Mouse (Mus musculus) MEL (cell line): ENCODE measurements around the gene Sv2c. TPM values are rescaled to one million over a fixed set of nuclear protein-coding genes. Genes with fewer than 3 reads are reported as not detected.

Experiments
- DNase-seq: peaks from one replicate; pipeline ENCODE4 v3.0.0; 2011; ENCODE audit warnings: low read depth, low spot score
- H3K27ac ChIP-seq: 2 replicates; pipeline ENCODE4 v1.5.1; 2012; ENCODE audit warnings: low read depth, mild to moderate bottlenecking, control low read depth, low read length, moderate library complexity; ENCODE audit not compliant: control insufficient read depth
- H3K27me3 ChIP-seq, 2 experiments: fragments of 150-350 bp in 1 of 2; sonication (generic) in 1 of 2; 2 replicates each; pipeline ENCODE4 v1.6.1; 2012; ENCODE audit warnings: low read length in 2 of 2, mild to moderate bottlenecking in 2 of 2, improper control_type of control experiment in 1 of 2, moderate library complexity in 1 of 2; ENCODE audit not compliant: insufficient read depth in 2 of 2, control insufficient read depth in 1 of 2
- H3K36me3 ChIP-seq, 2 experiments: 2 replicates each; pipeline ENCODE4 v1.6.1; 2012 to 2014; ENCODE audit warnings: low read length in 2 of 2, improper control_type of control experiment in 1 of 2, inconsistent platforms in 1 of 2, mild to moderate bottlenecking in 1 of 2; ENCODE audit not compliant: insufficient read depth in 2 of 2, control insufficient read depth in 1 of 2
- H3K4me1 ChIP-seq, 2 experiments: fragments of 150-350 bp in 1 of 2; sonication (generic) in 1 of 2; 2 replicates each; pipeline ENCODE4 v1.6.1; 2012; ENCODE audit warnings: low read length in 2 of 2, improper control_type of control experiment in 1 of 2, mild to moderate bottlenecking in 1 of 2; ENCODE audit not compliant: insufficient read depth in 2 of 2, control insufficient read depth in 1 of 2
- H3K4me3 ChIP-seq, 2 experiments: fragments of 150-350 bp in 1 of 2; sonication (generic) in 1 of 2; 2 replicates each; pipeline ENCODE4 v1.5.1; 2012; ENCODE audit warnings: low read depth in 2 of 2, low read length in 2 of 2, mild to moderate bottlenecking in 2 of 2, moderate library complexity in 2 of 2, control low read depth in 1 of 2, improper control_type of control experiment in 1 of 2; ENCODE audit not compliant: control insufficient read depth in 1 of 2, insufficient read depth in 1 of 2
- H3K79me2 ChIP-seq: 2 replicates; pipeline ENCODE4 v1.6.1; 2012; ENCODE audit warnings: mild to moderate bottlenecking, low read length, moderate library complexity; ENCODE audit not compliant: control insufficient read depth, poor library complexity, insufficient read depth
- H3K9ac ChIP-seq: 2 replicates; pipeline ENCODE4 v1.6.1; 2012; ENCODE audit warnings: low read depth, mild to moderate bottlenecking, control low read depth, low read length, moderate library complexity; ENCODE audit not compliant: control insufficient read depth, poor library complexity, severe bottlenecking
- H3K9me3 ChIP-seq: fragments of 150-350 bp; sonication (generic); replicated peaks from 2 replicates; pipeline ENCODE4 v1.6.1; 2012; ENCODE audit warnings: mild to moderate bottlenecking, low read length, improper control_type of control experiment, moderate library complexity; ENCODE audit not compliant: insufficient read depth
- BHLHE40 ChIP-seq: IDR thresholded peaks from 2 replicates; pipeline ENCODE4 v1.6.1; 2012; ENCODE audit warnings: low read depth, mild to moderate bottlenecking, inconsistent platforms, low read length, improper control_type of control experiment, borderline replicate concordance
- CTCF ChIP-seq, 3 experiments: IDR thresholded peaks in 2 of 3; conservative IDR thresholded peaks in 1 of 3; 2 replicates each; pipeline ENCODE4 v1.5.1; 2011 to 2012; ENCODE audit warnings: low read length in 3 of 3, low read depth in 2 of 3, mild to moderate bottlenecking in 2 of 3, improper control_type of control experiment in 1 of 3, inconsistent platforms in 1 of 3, mixed read lengths in 1 of 3, moderate library complexity in 1 of 3; ENCODE audit not compliant: control insufficient read depth in 1 of 3, insufficient read depth in 1 of 3, poor library complexity in 1 of 3, severe bottlenecking in 1 of 3
- ELF1 ChIP-seq: IDR thresholded peaks from 2 replicates; pipeline ENCODE4 v1.6.1; 2014; ENCODE audit warnings: low read depth, mild to moderate bottlenecking, inconsistent platforms, low read length, improper control_type of control experiment, moderate library complexity
- ETS1 ChIP-seq: IDR thresholded peaks from 2 replicates; pipeline ENCODE4 v1.6.1; 2012; ENCODE audit warnings: low read depth, mild to moderate bottlenecking, inconsistent platforms, low read length, improper control_type of control experiment, moderate library complexity
- GATA1 ChIP-seq: IDR thresholded peaks from 2 replicates; pipeline ENCODE4 v1.6.1; 2011; ENCODE audit warnings: low read depth, low read length, improper control_type of control experiment
- HCFC1 ChIP-seq: IDR thresholded peaks from 2 replicates; pipeline ENCODE4 v1.6.1; 2012; ENCODE audit warnings: low read depth, mild to moderate bottlenecking, inconsistent platforms, low read length, improper control_type of control experiment, moderate library complexity
- JUND ChIP-seq: IDR thresholded peaks from 2 replicates; pipeline ENCODE4 v1.6.1; 2011; ENCODE audit warnings: low read depth, mild to moderate bottlenecking, improper control_type of control experiment, low read length
- KAT2A ChIP-seq: conservative IDR thresholded peaks from 2 replicates; pipeline ENCODE4 v1.6.1; 2012; ENCODE audit warnings: low read depth, low read length, improper control_type of control experiment, inconsistent platforms
- MAFK ChIP-seq: IDR thresholded peaks from 2 replicates; pipeline ENCODE4 v1.6.1; 2011; ENCODE audit warnings: low read depth, mild to moderate bottlenecking, low read length, improper control_type of control experiment, borderline replicate concordance
- MAX ChIP-seq: IDR thresholded peaks from 2 replicates; pipeline ENCODE4 v1.6.1; 2011; ENCODE audit warnings: low read length, improper control_type of control experiment
- MAZ ChIP-seq: IDR thresholded peaks from 2 replicates; pipeline ENCODE4 v1.6.1; 2012; ENCODE audit warnings: low read depth, mild to moderate bottlenecking, inconsistent platforms, low read length, improper control_type of control experiment
- MEF2A ChIP-seq: IDR thresholded peaks from 2 replicates; pipeline ENCODE4 v1.6.1; 2014; ENCODE audit warnings: low read depth, mild to moderate bottlenecking, inconsistent platforms, low read length, improper control_type of control experiment; ENCODE audit not compliant: poor library complexity, insufficient replicate concordance, severe bottlenecking; ENCODE audit errors: extremely low read depth
- MXI1 ChIP-seq: IDR thresholded peaks from 2 replicates; pipeline ENCODE4 v1.6.1; 2011; ENCODE audit warnings: mild to moderate bottlenecking, low read depth, low read length, improper control_type of control experiment
- MYB ChIP-seq: IDR thresholded peaks from 2 replicates; pipeline ENCODE4 v1.6.1; 2011; ENCODE audit warnings: mild to moderate bottlenecking, low read depth, low read length, improper control_type of control experiment
- MYC ChIP-seq: IDR thresholded peaks from 2 replicates; pipeline ENCODE4 v1.6.1; 2011; ENCODE audit warnings: low read depth, mild to moderate bottlenecking, low read length, improper control_type of control experiment, moderate library complexity
- NRF1 ChIP-seq: IDR thresholded peaks from 2 replicates; pipeline ENCODE4 v1.6.1; 2014; ENCODE audit warnings: low read depth, mild to moderate bottlenecking, inconsistent platforms, low read length, improper control_type of control experiment, moderate library complexity; ENCODE audit not compliant: poor library complexity, insufficient read depth, severe bottlenecking
- POLR2A ChIP-seq, 2 experiments: IDR thresholded peaks; 2 replicates each; pipeline ENCODE4 v1.6.1; 2011 to 2012; ENCODE audit warnings: low read length in 2 of 2, mild to moderate bottlenecking in 2 of 2, control low read depth in 1 of 2, improper control_type of control experiment in 1 of 2, low read depth in 1 of 2, moderate library complexity in 1 of 2; ENCODE audit not compliant: control insufficient read depth in 1 of 2, insufficient read depth in 1 of 2, poor library complexity in 1 of 2
- POLR2AphosphoS2 ChIP-seq: IDR thresholded peaks from 2 replicates; pipeline ENCODE4 v1.6.1; 2011; ENCODE audit warnings: low read length, improper control_type of control experiment
- POLR2AphosphoS5 ChIP-seq: IDR thresholded peaks from 2 replicates; pipeline ENCODE4 v1.6.1; 2012; ENCODE audit warnings: low read depth, borderline replicate concordance, mild to moderate bottlenecking, inconsistent platforms, low read length, moderate library complexity, mixed read lengths
- RAD21 ChIP-seq: IDR thresholded peaks from 2 replicates; pipeline ENCODE4 v1.6.1; 2011; ENCODE audit warnings: mild to moderate bottlenecking, low read depth, low read length, improper control_type of control experiment
- RCOR1 ChIP-seq: IDR thresholded peaks from 2 replicates; pipeline ENCODE4 v1.6.1; 2012; ENCODE audit warnings: low read depth, mild to moderate bottlenecking, inconsistent platforms, low read length, improper control_type of control experiment
- TAL1 ChIP-seq: IDR thresholded peaks from 2 replicates; pipeline ENCODE4 v1.6.1; 2012; ENCODE audit warnings: mild to moderate bottlenecking, inconsistent platforms, low read length, moderate library complexity, mixed read lengths
- UBTF ChIP-seq: IDR thresholded peaks from 2 replicates; pipeline ENCODE4 v1.6.1; 2012; ENCODE audit warnings: low read depth, mild to moderate bottlenecking, inconsistent platforms, low read length, improper control_type of control experiment, moderate library complexity, borderline replicate concordance; ENCODE audit not compliant: insufficient read depth
- USF1 ChIP-seq: IDR thresholded peaks from 2 replicates; pipeline ENCODE4 v1.6.1; 2014; ENCODE audit warnings: low read depth, mild to moderate bottlenecking, inconsistent platforms, low read length, improper control_type of control experiment, moderate library complexity
- USF2 ChIP-seq, 2 experiments: IDR thresholded peaks; 2 replicates each; pipeline ENCODE4 v1.6.1; 2011 to 2012; ENCODE audit warnings: improper control_type of control experiment in 2 of 2, low read length in 2 of 2, borderline replicate concordance in 1 of 2, inconsistent platforms in 1 of 2, low read depth in 1 of 2, mild to moderate bottlenecking in 1 of 2; ENCODE audit not compliant: insufficient read depth in 1 of 2
- ZC3H11A ChIP-seq: IDR thresholded peaks from 2 replicates; pipeline ENCODE4 v1.6.1; 2012; ENCODE audit warnings: low read depth, mild to moderate bottlenecking, inconsistent platforms, low read length, improper control_type of control experiment
- ZMIZ1 ChIP-seq: IDR thresholded peaks from 2 replicates; pipeline ENCODE4 v1.6.1; 2012; ENCODE audit warnings: low read depth, mild to moderate bottlenecking, inconsistent platforms, low read length, improper control_type of control experiment, moderate library complexity
- ZNF384 ChIP-seq: IDR thresholded peaks from 2 replicates; pipeline ENCODE4 v1.6.1; 2012; ENCODE audit warnings: low read depth, mild to moderate bottlenecking, inconsistent platforms, low read length, improper control_type of control experiment
- polyA plus RNA-seq, 2 experiments: library from polyadenylated mRNA; stranded (reverse) in 1 of 2; unstranded in 1 of 2; fragments of >175 nt in 1 of 2; fragments of >200 nt in 1 of 2; gene quantifications; 2 replicates each; pipeline versions ENCODE4 v1.2.1 to v1.2.4; 2012; ENCODE audit warnings: low replicate concordance in 2 of 2, low read depth in 1 of 2; ENCODE audit not compliant: insufficient read length in 2 of 2, insufficient read depth in 1 of 2, missing spikeins in 1 of 2
- total RNA-seq: library from RNA; depleted of rRNA; stranded (reverse); fragments of 300-350 nt; gene quantifications from 2 replicates; pipeline ENCODE4 v1.2.3, GENCODE M21; 2012

Sv2c gene
- total and polyA plus RNA-seq, 3 experiments: 0.01 TPM; not detected in 2

DNA sequence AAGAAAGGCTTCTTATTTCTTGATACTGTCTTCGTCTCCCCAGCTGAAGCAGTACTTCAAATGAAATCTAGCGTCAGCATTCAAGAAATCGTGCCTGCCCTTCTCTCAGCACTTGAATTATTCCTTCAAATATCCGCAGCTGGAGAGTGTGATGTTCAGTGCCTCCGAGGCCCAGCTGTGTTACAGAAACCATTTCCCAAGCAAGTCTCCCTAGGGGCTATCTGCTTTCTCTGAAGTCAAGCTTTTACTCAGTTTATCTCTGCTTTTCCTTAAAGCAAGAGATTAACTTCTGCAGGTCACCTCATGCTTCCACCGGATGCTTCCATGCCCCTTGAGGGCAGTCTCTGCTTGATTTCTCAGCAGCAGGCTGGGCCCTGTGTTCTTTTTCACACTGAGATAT, 166.8 kb downstream of the Sv2c start:
- no peaks in the 10 kb centered on the region for H3K9me3 ChIP-seq
- H3K79me2 ChIP-seq: no peaks in the 10 kb centered on the region
- no peaks in the 10 kb centered on the region for H3K27me3 ChIP-seq
- TF ChIP-seq MYB: no peak
- no peak for TF ChIP-seq USF1
- no peak for TF ChIP-seq NRF1
- TF ChIP-seq ZNF384: no peak
- no peak for TF ChIP-seq UBTF
- TF ChIP-seq GATA1: no peak
- TF ChIP-seq POLR2AphosphoS2: no peak
- TF ChIP-seq RAD21: no peak
- TF ChIP-seq CTCF (IDR thresholded peaks at IDR 0.05 in 2 of 3, conservative IDR thresholded peaks at IDR 0.05 in 1 of 3; ENCODE audit: control insufficient read depth in 1 of 3, insufficient read depth in 1 of 3, low read depth in 2 of 3, low read length in 3 of 3, poor library complexity in 1 of 3, severe bottlenecking in 1 of 3): no peak
- no peak for TF ChIP-seq POLR2A (IDR thresholded peaks at IDR 0.05; ENCODE audit: control insufficient read depth in 1 of 2, insufficient read depth in 1 of 2, low read depth in 1 of 2, low read length in 2 of 2, poor library complexity in 1 of 2)
- TF ChIP-seq BHLHE40: no peak
- TF ChIP-seq USF2 (IDR thresholded peaks at IDR 0.05; ENCODE audit: borderline replicate concordance in 1 of 2, insufficient read depth in 1 of 2, low read depth in 1 of 2, low read length in 2 of 2): no peak
- no peak for TF ChIP-seq TAL1
- TF ChIP-seq JUND: no peak
- no peak for TF ChIP-seq ZC3H11A
- TF ChIP-seq MAFK: no peak
- no peak; the same call in 1 of the 2 replicates for TF ChIP-seq ZMIZ1
- TF ChIP-seq MYC: no peak
- no peak for TF ChIP-seq ETS1
- TF ChIP-seq, all 39 proteins: peak for 0
- peaks cover 0 to 13% of the 10 kb centered on the region in 2 experiments; a peak in 2 of 4 replicates for H3K36me3 ChIP-seq
- peak overlapping the region; percentile 70 for H3K27ac ChIP-seq
- H3K4me1 ChIP-seq: peaks cover 8 to 51% of the 10 kb centered on the region in 2 experiments
- peak; percentile 63 for DNase-seq
- H3K9ac ChIP-seq: no peak overlapping the region
- H3K4me3 ChIP-seq: no peak overlapping the region

DNA sequence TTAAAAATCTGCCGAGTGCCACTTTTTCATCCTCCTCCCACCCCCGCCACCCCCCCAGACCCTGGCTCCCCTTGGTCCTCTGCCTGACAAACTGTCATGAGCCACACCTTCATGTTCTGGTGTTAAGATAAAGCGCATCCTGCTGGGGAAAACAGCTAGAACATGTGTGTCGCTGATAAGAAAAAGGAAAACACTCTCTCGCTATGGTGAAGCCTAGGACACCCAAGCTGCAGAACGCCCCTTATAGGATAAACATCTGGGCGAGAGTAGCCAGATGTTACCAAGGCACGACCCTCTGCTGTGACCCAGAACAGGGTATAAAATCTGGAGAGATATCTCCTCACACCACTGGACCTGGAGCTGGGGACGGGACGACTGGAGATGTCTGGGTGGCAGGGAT, 167.2 kb downstream of the Sv2c start:
- H3K9me3 ChIP-seq: no peaks in the 10 kb centered on the region
- DNase-seq: peak; percentile 83
- no peak overlapping the region for H3K9ac ChIP-seq
- peaks cover 0 to 13% of the 10 kb centered on the region in 2 experiments; a peak in 2 of 4 replicates for H3K36me3 ChIP-seq
- peaks cover 8 to 53% of the 10 kb centered on the region in 2 experiments for H3K4me1 ChIP-seq
- no peak overlapping the region; a peak in 1 of 4 replicates for H3K4me3 ChIP-seq
- H3K79me2 ChIP-seq: no peaks in the 10 kb centered on the region
- no peaks in the 10 kb centered on the region for H3K27me3 ChIP-seq
- peak overlapping the region; percentile 87 for H3K27ac ChIP-seq
- TF ChIP-seq POLR2A (IDR thresholded peaks at IDR 0.05; ENCODE audit: control insufficient read depth in 1 of 2, insufficient read depth in 1 of 2, low read depth in 1 of 2, low read length in 2 of 2, poor library complexity in 1 of 2): no peak
- TF ChIP-seq MAZ: no peak
- TF ChIP-seq RAD21: no peak
- no peak for TF ChIP-seq ZMIZ1
- 0 out of 2 replicates have a peak, but pooled peaks have one; percentile 7 for TF ChIP-seq HCFC1
- TF ChIP-seq MAX: 0 out of 2 replicates have a peak, but pooled peaks have one; percentile 29
- TF ChIP-seq GATA1: peak; percentile 89
- no peak for TF ChIP-seq KAT2A
- TF ChIP-seq RCOR1: peak; percentile 68; the same call in 1 of the 2 replicates
- TF ChIP-seq NRF1: no peak
- TF ChIP-seq CTCF (IDR thresholded peaks at IDR 0.05 in 2 of 3, conservative IDR thresholded peaks at IDR 0.05 in 1 of 3; ENCODE audit: control insufficient read depth in 1 of 3, insufficient read depth in 1 of 3, low read depth in 2 of 3, low read length in 3 of 3, poor library complexity in 1 of 3, severe bottlenecking in 1 of 3): no peak
- no peak for TF ChIP-seq ZC3H11A
- no peak for TF ChIP-seq POLR2AphosphoS5
- no peak for TF ChIP-seq USF2 (IDR thresholded peaks at IDR 0.05; ENCODE audit: borderline replicate concordance in 1 of 2, insufficient read depth in 1 of 2, low read depth in 1 of 2, low read length in 2 of 2)
- TF ChIP-seq JUND: no peak
- no peak for TF ChIP-seq MEF2A
- TF ChIP-seq MXI1: no peak; the same call in 1 of the 2 replicates
- TF ChIP-seq ELF1: no peak
- peak; percentile 52; the same call in 1 of the 2 replicates for TF ChIP-seq TAL1
- no peak for TF ChIP-seq POLR2AphosphoS2
